Mouse (Mus musculus) limb, embryonic 14.5 days (tissue): ENCODE measurements around the gene Camta2. TPM values are rescaled to one million over a fixed set of nuclear protein-coding genes. Genes with fewer than 3 reads are reported as not detected.

Experiments used
- ATAC-seq: fragments of 200-750 bp; cut with Nextera tagmentation; 2 replicates; pipeline ENCODE4 v1.8.0; 2017; ENCODE audit warnings: low read depth, moderate number of reproducible peaks, moderate TSS enrichment; ENCODE audit not compliant: low FRiP score
- DNase-seq: peaks from one replicate; pipeline ENCODE4 v3.0.0-alpha.2; 2015; ENCODE audit warnings: low spot score
- H3K27ac ChIP-seq: fragments of 300-500 bp; sonication (generic); replicated peaks from 2 replicates; pipeline ENCODE4 v1.5.1; 2014; ENCODE audit warnings: low read depth, mild to moderate bottlenecking, low read length, moderate library complexity, mixed read lengths
- H3K27me3 ChIP-seq: fragments of 300-500 bp; sonication (generic); 2 replicates; pipeline ENCODE4 v1.6.1; 2014; ENCODE audit warnings: low read length, mixed read lengths; ENCODE audit not compliant: control insufficient read depth, insufficient read depth
- H3K36me3 ChIP-seq: fragments of 300-500 bp; sonication (generic); 2 replicates; pipeline ENCODE4 v1.6.1; 2014; ENCODE audit warnings: mild to moderate bottlenecking, low read length, moderate library complexity, mixed read lengths; ENCODE audit not compliant: control insufficient read depth, insufficient read depth
- H3K4me1 ChIP-seq: fragments of 300-500 bp; sonication (generic); 2 replicates; pipeline ENCODE4 v1.6.1; 2014; ENCODE audit warnings: antibody characterized with exemption, low read length, mixed read lengths; ENCODE audit not compliant: control insufficient read depth, insufficient read depth
- H3K4me2 ChIP-seq: fragments of 300-500 bp; sonication (generic); replicated peaks from 2 replicates; pipeline ENCODE4 v1.6.1; 2014; ENCODE audit warnings: low read depth, mild to moderate bottlenecking, low read length, moderate library complexity; ENCODE audit not compliant: severe bottlenecking
- H3K4me3 ChIP-seq: fragments of 300-500 bp; sonication (generic); replicated peaks from 2 replicates; pipeline ENCODE4 v1.5.1; 2014; ENCODE audit warnings: low read length
- H3K9ac ChIP-seq: fragments of 300-500 bp; sonication (generic); 2 replicates; pipeline ENCODE4 v1.6.1; 2014; ENCODE audit warnings: mild to moderate bottlenecking, low read depth, low read length, moderate library complexity; ENCODE audit not compliant: severe bottlenecking
- H3K9me3 ChIP-seq: fragments of 300-500 bp; sonication (generic); 2 replicates; pipeline ENCODE4 v1.6.1; 2016; ENCODE audit warnings: low read length; ENCODE audit not compliant: control insufficient read depth
- POLR2A ChIP-seq: fragments of 200-500 bp; IDR thresholded peaks from 2 replicates; pipeline ENCODE4 v1.8.0; 2012; ENCODE audit warnings: inconsistent platforms, mild to moderate bottlenecking, moderate library complexity, borderline replicate concordance; ENCODE audit not compliant: insufficient read depth, insufficient read length; ENCODE audit errors: extremely low read depth
- WGBS: fragments of 180-500 bp; shearing (Covaris S2); extraction: QIAGEN DNeasy Blood & Tissue Kit; methylation state at CpG from one replicate; pipeline ENCODE4 v1.1.7; 2014; 5-methylcytosine and 5-hydroxymethylcytosine counted together
- polyA plus RNA-seq, 2 experiments: library from polyadenylated mRNA; depleted of rRNA in 1 of 2; stranded (reverse) in 1 of 2; unstranded in 1 of 2; fragments of >200 nt; fragmentation: Nextera tagmentation in 1 of 2; extraction: Ambion mirVana in 1 of 2; gene quantifications; 2 replicates each; pipeline versions ENCODE4 v1.2.1 to v1.2.3; 2012 to 2014

The Camta2 gene
- polyA plus RNA-seq, 2 experiments = 14.4 to 20.3 TPM

- DNase-seq (no peak), ATAC-seq (no peak)
- Histone ChIP-seq H3K27ac (no peak overlapping the region), H3K4me3 (no peak overlapping the region), H3K27me3 (no peaks in the 10 kb centered on the region), H3K4me1 (no peaks in the 10 kb centered on the region), H3K9ac (no peak overlapping the region), H3K36me3 (peaks cover 67% of the 10 kb centered on the region), H3K4me2 (no peak overlapping the region), H3K9me3 (no peaks in the 10 kb centered on the region)
- TF ChIP-seq POLR2A = no peak
- 94% methylated on average over 2 of the region's 2 CpGs for WGBS
These were observed 38.7 kb upstream of the Camta2 start for GRCm38 (mm10) chr11:70726585-70726984.

GRCm38 (mm10) chr11:70724706-70725105 is 36.8 kb upstream of the Camta2 start:
- 94% methylated on average over 9 of the region's 9 CpGs for WGBS

DNA sequence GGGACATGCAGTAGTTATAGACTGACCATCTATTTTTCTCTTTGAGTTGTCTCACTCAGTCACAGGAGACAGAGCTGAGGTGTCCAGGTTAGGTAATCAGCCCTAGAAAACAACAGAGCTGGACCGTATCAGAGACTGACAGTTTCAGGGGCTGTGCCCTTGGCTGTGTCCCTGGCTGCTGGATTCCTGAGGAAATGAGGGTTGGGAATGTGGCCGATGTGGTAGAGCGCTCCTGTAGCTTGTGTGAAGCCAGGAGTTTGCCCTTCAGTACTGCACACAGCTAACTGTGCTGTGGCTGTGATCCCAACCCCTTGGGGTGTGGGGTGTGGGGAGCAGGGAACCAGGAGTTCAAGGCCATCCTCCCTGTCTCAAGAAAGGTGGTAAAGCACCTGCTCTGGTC is 33.2 kb upstream of the Camta2 start:
- ATAC-seq (no peak), DNase-seq (no peak)
- H3K4me3 ChIP-seq = no peak overlapping the region
- H3K27ac ChIP-seq = no peak overlapping the region
- no peaks in the 10 kb centered on the region for H3K4me1 ChIP-seq
- no peaks in the 10 kb centered on the region for H3K27me3 ChIP-seq
- 98% methylated on average over 3 of the region's 3 CpGs for WGBS
- H3K36me3 ChIP-seq = peaks cover 91% of the 10 kb centered on the region
- no peak for TF ChIP-seq POLR2A
- no peaks in the 10 kb centered on the region for H3K9me3 ChIP-seq
- no peak overlapping the region for H3K4me2 ChIP-seq
- H3K9ac ChIP-seq = no peak overlapping the region

More at GRCm38 (mm10) chr11:70724706-70725105, 36.8 kb upstream of the Camta2 start:
- peaks cover 86% of the 10 kb centered on the region for H3K36me3 ChIP-seq
- DNase-seq = no peak
- no peak overlapping the region for H3K4me2 ChIP-seq
- no peak for TF ChIP-seq POLR2A
- H3K4me1 ChIP-seq = no peaks in the 10 kb centered on the region
- no peak for ATAC-seq
- no peak overlapping the region for H3K4me3 ChIP-seq
- H3K27me3 ChIP-seq = no peaks in the 10 kb centered on the region
- no peak overlapping the region for H3K9ac ChIP-seq
- no peaks in the 10 kb centered on the region for H3K9me3 ChIP-seq
- H3K27ac ChIP-seq = no peak overlapping the region

GRCm38 (mm10) chr11:70720567-70720966 is 32.7 kb upstream of the Camta2 start:
- H3K27ac ChIP-seq = no peak overlapping the region
- no peak overlapping the region for H3K4me2 ChIP-seq
- no peak for TF ChIP-seq POLR2A
- no peaks in the 10 kb centered on the region for H3K27me3 ChIP-seq
- no peaks in the 10 kb centered on the region for H3K9me3 ChIP-seq
- no peak overlapping the region for H3K4me3 ChIP-seq
- WGBS = 83% methylated on average over 3 of the region's 3 CpGs
- DNase-seq (no peak), ATAC-seq (no peak; the same call in 1 of the 2 replicates)
- H3K36me3 ChIP-seq = peaks cover 88% of the 10 kb centered on the region
- no peak overlapping the region for H3K9ac ChIP-seq
- no peaks in the 10 kb centered on the region for H3K4me1 ChIP-seq

DNA sequence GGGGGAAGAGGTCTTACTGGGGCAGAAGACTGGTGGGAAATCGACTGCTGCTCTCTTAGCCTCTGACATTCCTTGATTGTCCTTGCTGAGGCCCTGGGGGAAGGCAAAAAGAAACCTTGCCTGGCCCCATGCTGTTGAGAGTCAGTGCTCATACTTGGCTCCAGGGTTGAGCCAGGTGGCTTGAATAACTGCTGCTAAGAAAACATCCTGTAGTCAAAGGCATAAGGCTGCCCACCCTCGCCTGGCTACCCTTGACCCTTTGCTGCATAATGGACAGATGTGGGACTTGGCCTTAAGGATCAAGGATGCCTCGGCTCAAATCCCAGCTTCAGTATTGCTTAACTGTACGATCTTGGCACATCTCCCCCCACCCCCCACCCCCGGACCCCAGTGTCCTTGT is 30.6 kb upstream of the Camta2 start:
- H3K9ac ChIP-seq = no peak overlapping the region
- H3K27ac ChIP-seq = no peak overlapping the region
- DNase-seq (no peak), ATAC-seq (no peak)
- no peak for TF ChIP-seq POLR2A
- no peaks in the 10 kb centered on the region for H3K27me3 ChIP-seq
- no peak overlapping the region for H3K4me2 ChIP-seq
- no peak overlapping the region for H3K4me3 ChIP-seq
- H3K4me1 ChIP-seq = no peaks in the 10 kb centered on the region
- 84% methylated on average over 5 of the region's 5 CpGs for WGBS
- peaks cover 80% of the 10 kb centered on the region for H3K36me3 ChIP-seq
- no peaks in the 10 kb centered on the region for H3K9me3 ChIP-seq

- no peak for TF ChIP-seq POLR2A
These were observed 27.9 kb upstream of the Camta2 start for GRCm38 (mm10) chr11:70715832-70716231.

More at GRCm38 (mm10) chr11:70715832-70716231, 27.9 kb upstream of the Camta2 start:
- no peaks in the 10 kb centered on the region for H3K9me3 ChIP-seq
- H3K36me3 ChIP-seq = peaks cover 83% of the 10 kb centered on the region
- H3K4me2 ChIP-seq = no peak overlapping the region
- no peak overlapping the region for H3K9ac ChIP-seq
- H3K4me3 ChIP-seq = no peak overlapping the region
- no peak for DNase-seq
- H3K27me3 ChIP-seq = no peaks in the 10 kb centered on the region
- no peaks in the 10 kb centered on the region for H3K4me1 ChIP-seq
- no peak for ATAC-seq
- no peak overlapping the region for H3K27ac ChIP-seq
- WGBS = 90% methylated on average over 6 of the region's 6 CpGs
